Mouse (Mus musculus) adrenal gland, postnatal 10 days (tissue): ENCODE data around the gene Rbm8a2. TPM values are rescaled to one million over a fixed set of nuclear protein-coding genes. Genes with fewer than 3 reads are reported as not detected.

Source experiments
- total RNA-seq, 2 experiments: library from RNA; stranded (reverse); gene quantifications; 2 replicates each; pipeline ENCODE4 v1.2.3; 2021

The Rbm8a2 gene
- total RNA-seq, 2 experiments from 2014 or later: not detected

Other genes starting within 250 kb of the Rbm8a2 start
- gene Exo1, start 98.5 kb downstream of the Rbm8a2 start, total RNA-seq: 1 to 10 TPM; 6.0 to 8.1 TPM
- gene Gm38100, start 58.8 kb downstream of the Rbm8a2 start, total RNA-seq: not detected